In genomic region chr13:104742866-104743265, GRCm38 (mm10) we compare ENCODE assay signal across 30 mouse cellular contexts. TPM values are rescaled to one million over a fixed set of nuclear protein-coding genes. Genes with fewer than 3 reads are reported as not detected.
DNase-seq lines count a peak whose midpoint lies in the region; ATAC-seq lines count a peak whose summit lies in the region.
"Had no signal": no experiment of that assay in that cellular context is flagged by ENCODE, and none has a peak within 500 bp of the region (broad histone marks: within the 10 kb centered on the region; RNA-seq: fewer than 3 reads in every experiment).

No protein-coding gene starts in this region.

- no peak overlapping the region for H3K4me3 ChIP-seq in midbrain, embryonic 11.5 days (ENCODE audit: low read depth, low read length)
- no peak overlapping the region for H3K4me3 ChIP-seq in midbrain, embryonic 10.5 days
- H3K4me3 ChIP-seq: forebrain, embryonic 13.5 days; gastrocnemius, adult 2 months; heart, adult 2 months; heart, embryonic 12.5 days; kidney, embryonic 15.5 days; limb, embryonic 13.5 days; lung, embryonic 15.5 days had no signal

- H3K4me2 ChIP-seq in midbrain, embryonic 11.5 days: no peak overlapping the region
- H3K4me2 ChIP-seq: forebrain, embryonic 13.5 days; heart, embryonic 12.5 days; hindbrain, embryonic 14.5 days; kidney, embryonic 15.5 days; limb, embryonic 13.5 days; liver, embryonic 11.5 days; lung, embryonic 15.5 days had no signal

- H3K27ac ChIP-seq in midbrain, embryonic 11.5 days (ENCODE audit: low read depth, low read length): no peak overlapping the region
- no peak overlapping the region for H3K27ac ChIP-seq in midbrain, embryonic 10.5 days (replicated peaks)
- H3K27ac ChIP-seq: forebrain, embryonic 13.5 days; gastrocnemius, adult 2 months; heart, adult 2 months; hindbrain, embryonic 14.5 days; kidney, embryonic 15.5 days; limb, embryonic 13.5 days; lung, embryonic 15.5 days had no signal

- H3K36me3 ChIP-seq in midbrain, embryonic 11.5 days (ENCODE audit: control insufficient read depth, insufficient read depth, low read length): no peaks in the 10 kb centered on the region
- no peaks in the 10 kb centered on the region for H3K36me3 ChIP-seq in midbrain, embryonic 10.5 days
- H3K36me3 ChIP-seq: heart, embryonic 12.5 days; kidney, embryonic 15.5 days; limb, embryonic 13.5 days; lung, embryonic 15.5 days had no signal

- no peaks in the 10 kb centered on the region for H3K4me1 ChIP-seq in midbrain, embryonic 11.5 days (ENCODE audit: control insufficient read depth, insufficient read depth, low read length)
- H3K4me1 ChIP-seq in midbrain, embryonic 10.5 days: no peaks in the 10 kb centered on the region
- H3K4me1 ChIP-seq: forebrain, embryonic 13.5 days; kidney, embryonic 15.5 days; limb, embryonic 13.5 days; lung, embryonic 15.5 days had no signal

- 96% methylated on average over 4 of the region's 4 CpGs for WGBS in midbrain, embryonic 11.5 days
- WGBS in midbrain, embryonic 10.5 days: 93% methylated on average over 4 of the region's 4 CpGs

- no peak overlapping the region for H3K9ac ChIP-seq in midbrain, embryonic 11.5 days (ENCODE audit: low read length)
- H3K9ac ChIP-seq: forebrain, embryonic 13.5 days; heart, embryonic 12.5 days; hindbrain, embryonic 14.5 days; kidney, embryonic 15.5 days; limb, embryonic 13.5 days; lung, embryonic 15.5 days had no signal

- no peaks in the 10 kb centered on the region for H3K27me3 ChIP-seq in midbrain, embryonic 11.5 days (ENCODE audit: control insufficient read depth, insufficient read depth, low read length)
- no peaks in the 10 kb centered on the region for H3K27me3 ChIP-seq in midbrain, embryonic 10.5 days (ENCODE audit: low read depth, poor library complexity, severe bottlenecking)
- H3K27me3 ChIP-seq: forebrain, embryonic 13.5 days; heart, embryonic 12.5 days; kidney, embryonic 15.5 days; limb, embryonic 13.5 days; lung, embryonic 15.5 days; Patski had no signal

- H3K9me3 ChIP-seq in midbrain, embryonic 11.5 days (ENCODE audit: control insufficient read depth, low read length): no peaks in the 10 kb centered on the region
- no peaks in the 10 kb centered on the region for H3K9me3 ChIP-seq in midbrain, embryonic 10.5 days (replicated peaks)
- H3K9me3 ChIP-seq: forebrain, embryonic 13.5 days; heart, embryonic 12.5 days; kidney, embryonic 15.5 days; limb, embryonic 13.5 days; lung, embryonic 15.5 days had no signal

- peak; percentile 73 for DNase-seq in midbrain, embryonic 11.5 days (ENCODE audit: low spot score, missing footprints)
- DNase-seq in midbrain, embryonic 10.5 days (ENCODE audit: low spot score): no peak
- DNase-seq in MN1 (ENCODE audit: low spot score): peak; percentile 99
- DNase-seq in c-Kit-positive CD71-positive TER-119-positive erythroid progenitor cells, embryonic 14.5 days (ENCODE audit: low spot score): peak; percentile 71
- no peak for DNase-seq in urinary bladder, postnatal 25 days (ENCODE audit: low spot score)
- DNase-seq in lung, postnatal 4 days: no peak
- DNase-seq: adrenal gland, postnatal 14 days; cerebellum, adult 11 months; cerebellum, adult 9-10 months; gastrocnemius, adult 2 months; heart, adult 2 months; heart, postnatal 4 days; kidney, adult 18-20 months; kidney, postnatal 25 days; midbrain, embryonic 14.5 days; retina, postnatal 1 day; right cerebral cortex, postnatal 25 days; spleen, adult 18-20 months; thymus, adult 2 months; thymus, postnatal 36 days had no signal

- ATAC-seq in midbrain, embryonic 11.5 days (ENCODE audit: low FRiP score): no peak
- ATAC-seq in inflammation-experienced regulatory T-cells, adult 6 months: no peak
- ATAC-seq: CD4-positive, CD25-positive, alpha-beta regulatory T cell, adult 4 months; forebrain, embryonic 13.5 days; Patski had no signal

RNA-seq across cellular contexts. Expression of gene Srek1ip1, which starts 49.4 kb away (rescaled TPM):
- polyA plus RNA-seq in midbrain, embryonic 11.5 days (2014; fragmentation: Nextera tagmentation; extraction: Ambion mirVana): 22.4 and 25.9 TPM in 2 replicates
- polyA plus RNA-seq in midbrain, embryonic 10.5 days (2016; fragmentation: Nextera tagmentation; extraction: Ambion mirVana): 20.6 and 22.0 TPM in 2 replicates
- 10 to 100 TPM; 10.8 to 17.0 (median 14.7) TPM for polyA plus RNA-seq in inflammation-experienced regulatory T-cells, adult 6 months (2017; shearing (Covaris generic))

Comparison
In these comparisons a context has a peak if more than half of its experiments do, and no peak if none do; other contexts are left out.
1. DNase-seq: peak in midbrain, embryonic 11.5 days (single experiment), MN1 (single experiment) and c-Kit-positive CD71-positive TER-119-positive erythroid progenitor cells, embryonic 14.5 days (single experiment); none in midbrain, embryonic 10.5 days (single experiment), urinary bladder, postnatal 25 days (single experiment) and lung, postnatal 4 days (0 of 2).